Mouse (Mus musculus) kidney, embryonic 16.5 days (tissue): Measurements from ENCODE around the gene Tnik. TPM values are rescaled to one million over a fixed set of nuclear protein-coding genes. Genes with fewer than 3 reads are reported as not detected.

ENCODE experiments used
- ATAC-seq: fragments of 200-750 bp; cut with Nextera tagmentation; 2 replicates; pipeline ENCODE4 v1.8.0; 2017; ENCODE audit warnings: moderate TSS enrichment; ENCODE audit not compliant: low FRiP score, low TSS enrichment
- H3K27ac ChIP-seq: fragments of 300-500 bp; sonication (generic); 2 replicates; pipeline ENCODE4 v1.5.1; 2014; ENCODE audit warnings: low read length
- H3K27me3 ChIP-seq: fragments of 300-500 bp; sonication (generic); 2 replicates; pipeline ENCODE4 v1.6.1; 2014; ENCODE audit warnings: low read length, control low read depth, mixed read lengths; ENCODE audit not compliant: insufficient read depth
- H3K36me3 ChIP-seq: fragments of 300-500 bp; sonication (generic); 2 replicates; pipeline ENCODE4 v1.6.1; 2014; ENCODE audit warnings: low read length, control low read depth, mixed read lengths; ENCODE audit not compliant: insufficient read depth
- H3K4me1 ChIP-seq: fragments of 300-500 bp; sonication (generic); 2 replicates; pipeline ENCODE4 v1.6.1; 2014; ENCODE audit warnings: low read length, control low read depth, mixed read lengths; ENCODE audit not compliant: insufficient read depth
- H3K4me2 ChIP-seq: fragments of 300-500 bp; sonication (generic); replicated peaks from 2 replicates; pipeline ENCODE4 v1.6.1; 2014; ENCODE audit warnings: low read depth, low read length
- H3K4me3 ChIP-seq: fragments of 300-500 bp; sonication (generic); 2 replicates; pipeline ENCODE4 v1.5.1; 2014; ENCODE audit warnings: mild to moderate bottlenecking, low read length
- H3K9ac ChIP-seq: fragments of 300-500 bp; sonication (generic); replicated peaks from 2 replicates; pipeline ENCODE4 v1.6.1; 2014; ENCODE audit warnings: low read length
- H3K9me3 ChIP-seq: fragments of 300-500 bp; sonication (generic); 2 replicates; pipeline ENCODE4 v1.6.1; 2016; ENCODE audit warnings: low read length, control low read depth
- WGBS: fragments of 180-500 bp; shearing (Covaris S2); extraction: QIAGEN DNeasy Blood & Tissue Kit; methylation state at CpG from one replicate; pipeline ENCODE4 v1.1.7; 2014; 5-methylcytosine and 5-hydroxymethylcytosine counted together
- polyA plus RNA-seq: library from polyadenylated mRNA; unstranded; fragments of >200 nt; fragmentation: Nextera tagmentation; extraction: Ambion mirVana; gene quantifications from 2 replicates; pipeline ENCODE4 v1.2.1, GENCODE M21; 2015

Tnik gene
- polyA plus RNA-seq, 1 experiment from 2014 or later: 2.7 TPM

- Histone ChIP-seq H3K27ac (no peak overlapping the region), H3K9ac (no peak overlapping the region), H3K36me3 (no peaks in the 10 kb centered on the region), H3K4me1 (no peaks in the 10 kb centered on the region), H3K4me3 (no peak overlapping the region), H3K4me2 (no peak overlapping the region), H3K27me3 (no peaks in the 10 kb centered on the region), H3K9me3 (no peaks in the 10 kb centered on the region)
- no peak for ATAC-seq
- WGBS: 75% methylated on average over 5 of the region's 5 CpGs
These were observed 40.9 kb downstream of the Tnik start for GRCm38 (mm10) chr3:28303915-28304314.

DNA sequence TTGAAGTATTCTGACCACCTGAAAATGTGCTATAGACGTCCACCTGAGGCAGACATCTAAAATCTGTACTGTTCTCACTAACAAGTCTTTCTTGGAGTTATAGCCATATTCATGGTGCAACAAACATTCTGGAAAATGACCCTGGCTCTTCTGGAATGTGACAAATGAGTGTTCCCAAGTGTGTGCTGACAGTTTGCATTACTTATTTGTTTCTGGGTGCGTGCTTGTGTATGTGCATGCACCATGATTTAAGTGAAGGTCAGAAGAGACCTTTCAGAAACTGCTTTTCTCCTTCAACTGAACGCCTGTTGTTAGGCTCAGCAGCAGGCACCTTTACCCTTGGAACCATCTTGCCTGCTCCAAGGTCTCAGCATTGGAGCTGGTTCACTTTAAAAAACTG lies 43.8 kb downstream of the Tnik start:
- no peak overlapping the region for H3K4me2 ChIP-seq
- ATAC-seq: no peak
- H3K9me3 ChIP-seq: no peaks in the 10 kb centered on the region
- no peak overlapping the region for H3K9ac ChIP-seq
- no peak overlapping the region for H3K4me3 ChIP-seq
- H3K36me3 ChIP-seq: no peaks in the 10 kb centered on the region
- WGBS: 71% methylated on average over 3 of the region's 3 CpGs
- no peaks in the 10 kb centered on the region for H3K27me3 ChIP-seq
- H3K27ac ChIP-seq: no peak overlapping the region
- H3K4me1 ChIP-seq: no peaks in the 10 kb centered on the region

GRCm38 (mm10) chr3:28314438-28314837 lies 51.4 kb downstream of the Tnik start:
- Histone ChIP-seq H3K36me3 (no peaks in the 10 kb centered on the region), H3K4me1 (no peaks in the 10 kb centered on the region), H3K9me3 (no peaks in the 10 kb centered on the region), H3K9ac (no peak overlapping the region), H3K4me3 (no peak overlapping the region), H3K27ac (no peak overlapping the region), H3K4me2 (no peak overlapping the region), H3K27me3 (no peaks in the 10 kb centered on the region)
- no peak for ATAC-seq
- 89% methylated on average over 2 of the region's 2 CpGs for WGBS

- ATAC-seq: no peak
- no peaks in the 10 kb centered on the region for H3K36me3 ChIP-seq
- H3K4me3 ChIP-seq: no peak overlapping the region
- no peaks in the 10 kb centered on the region for H3K4me1 ChIP-seq
- 75% methylated on average over 1 of the region's 1 CpGs for WGBS
- H3K9ac ChIP-seq: no peak overlapping the region
- H3K4me2 ChIP-seq: no peak overlapping the region
- no peaks in the 10 kb centered on the region for H3K9me3 ChIP-seq
- no peak overlapping the region for H3K27ac ChIP-seq
- H3K27me3 ChIP-seq: no peaks in the 10 kb centered on the region
These were observed 54.3 kb downstream of the Tnik start for GRCm38 (mm10) chr3:28317339-28317738.

- Histone ChIP-seq H3K9me3 (no peaks in the 10 kb centered on the region), H3K4me3 (no peak overlapping the region), H3K9ac (no peak overlapping the region), H3K4me2 (no peak overlapping the region), H3K36me3 (no peaks in the 10 kb centered on the region), H3K27ac (no peak overlapping the region), H3K27me3 (no peaks in the 10 kb centered on the region), H3K4me1 (no peaks in the 10 kb centered on the region)
- ATAC-seq: no peak
- WGBS: 90% methylated on average over 8 of the region's 8 CpGs
These were observed 58.6 kb downstream of the Tnik start for GRCm38 (mm10) chr3:28321635-28322034.

DNA sequence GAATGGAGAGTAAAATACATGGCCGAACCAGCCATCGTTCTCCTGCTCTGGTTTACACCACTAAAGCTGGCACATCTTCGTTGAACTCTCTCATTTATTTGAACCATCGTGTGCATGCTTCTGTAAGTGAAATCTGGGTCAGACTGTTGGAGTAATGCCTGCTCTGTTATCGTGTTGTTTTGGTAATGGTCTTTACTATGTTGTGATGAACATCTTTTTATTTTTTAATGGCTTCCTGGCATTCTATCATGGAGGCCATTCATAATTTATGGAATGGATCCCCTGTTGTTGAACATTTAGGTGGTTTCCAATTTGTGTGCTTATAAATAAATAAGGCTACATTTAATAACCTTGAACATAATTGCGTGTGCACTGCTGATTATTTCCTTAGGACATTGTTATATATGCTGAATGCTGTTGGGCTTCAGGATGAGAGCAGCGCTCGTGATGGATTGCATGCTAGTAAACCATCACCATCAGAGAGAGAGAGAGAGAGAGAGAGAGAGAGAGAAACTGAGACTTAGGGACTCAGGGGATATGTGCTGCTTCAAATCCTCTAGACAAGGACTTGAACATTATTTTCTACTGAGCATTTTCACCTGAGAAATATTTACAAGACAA lies 62.7 kb downstream of the Tnik start:
- Histone ChIP-seq H3K27ac (no peak overlapping the region), H3K27me3 (no peaks in the 10 kb centered on the region), H3K4me3 (no peak overlapping the region), H3K36me3 (no peaks in the 10 kb centered on the region), H3K9me3 (no peaks in the 10 kb centered on the region), H3K9ac (no peak overlapping the region), H3K4me2 (no peak overlapping the region), H3K4me1 (no peaks in the 10 kb centered on the region)
- ATAC-seq: no peak
- WGBS: 92% methylated on average over 8 of the region's 8 CpGs

DNA sequence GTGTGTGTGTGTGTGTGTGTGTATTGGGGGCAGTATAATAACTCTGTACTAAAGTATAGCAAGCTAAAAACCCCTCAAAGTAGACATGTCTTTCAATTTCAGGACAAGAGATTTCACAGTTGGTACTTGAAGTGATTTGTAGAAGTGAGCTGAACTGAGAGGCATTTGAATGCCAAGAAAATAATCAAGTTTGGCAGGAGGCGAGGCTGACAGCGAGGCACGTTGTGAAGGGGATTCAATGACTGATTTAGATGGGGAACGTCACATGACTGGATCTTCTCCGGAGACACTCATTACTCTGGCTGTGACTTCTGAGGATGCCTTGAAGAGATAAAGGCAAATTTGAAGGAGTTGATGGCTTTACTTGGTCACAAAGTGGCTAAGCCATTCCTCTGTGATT lies 69.3 kb downstream of the Tnik start:
- Histone ChIP-seq H3K4me3 (no peak overlapping the region), H3K4me2 (no peak overlapping the region), H3K9me3 (no peaks in the 10 kb centered on the region), H3K27ac (no peak overlapping the region), H3K9ac (no peak overlapping the region), H3K36me3 (no peaks in the 10 kb centered on the region), H3K4me1 (no peaks in the 10 kb centered on the region), H3K27me3 (no peaks in the 10 kb centered on the region)
- WGBS: 74% methylated on average over 5 of the region's 5 CpGs
- ATAC-seq: no peak

DNA sequence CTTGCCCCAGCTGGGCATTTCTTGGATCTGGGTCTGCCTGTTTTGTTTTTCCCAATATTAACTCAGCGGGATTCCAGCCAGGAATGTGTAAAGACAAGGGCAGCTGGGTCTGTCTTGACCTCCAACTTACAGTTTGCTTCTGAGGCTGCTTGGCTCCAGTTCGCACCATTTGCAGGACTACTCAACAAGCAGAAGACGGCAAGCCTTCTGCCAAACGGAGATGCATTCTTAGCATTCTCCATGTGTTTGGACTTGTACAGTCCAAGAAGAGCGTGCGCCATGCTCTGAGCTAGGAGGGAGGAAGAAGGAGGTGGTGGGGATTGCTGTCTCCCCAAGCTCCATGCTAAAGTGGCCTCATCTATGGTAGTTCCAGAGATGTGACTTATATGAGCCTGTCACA lies 70.9 kb downstream of the Tnik start:
- 75% methylated on average over 6 of the region's 6 CpGs for WGBS
- H3K9me3 ChIP-seq: no peaks in the 10 kb centered on the region
- no peak for ATAC-seq
- no peak overlapping the region for H3K4me2 ChIP-seq
- no peak overlapping the region for H3K9ac ChIP-seq
- H3K36me3 ChIP-seq: no peaks in the 10 kb centered on the region
- no peak overlapping the region for H3K4me3 ChIP-seq
- no peaks in the 10 kb centered on the region for H3K27me3 ChIP-seq
- no peaks in the 10 kb centered on the region for H3K4me1 ChIP-seq
- no peak overlapping the region for H3K27ac ChIP-seq

DNA sequence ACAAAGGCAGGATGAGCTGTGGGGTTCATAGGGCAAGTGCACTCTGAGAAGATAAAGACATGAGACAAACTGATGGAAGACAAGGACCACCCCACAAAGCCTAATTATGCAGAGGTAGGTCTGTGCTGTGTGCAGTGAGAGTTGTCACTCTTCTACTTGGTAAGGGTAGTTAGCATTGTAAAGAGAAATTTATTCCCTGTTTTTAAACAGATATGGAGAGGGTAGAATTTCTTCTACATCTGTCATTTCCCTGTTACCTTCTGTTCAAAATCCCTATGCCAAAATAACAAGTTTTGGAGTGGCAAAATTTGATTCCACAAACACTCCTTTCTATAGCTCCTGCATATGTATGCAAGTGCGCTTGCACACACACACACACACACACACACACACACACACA lies 71.5 kb downstream of the Tnik start:
- WGBS: 96% methylated on average over 1 of the region's 1 CpGs
- Histone ChIP-seq H3K4me2 (no peak overlapping the region), H3K9ac (no peak overlapping the region), H3K27me3 (no peaks in the 10 kb centered on the region), H3K27ac (no peak overlapping the region), H3K4me1 (no peaks in the 10 kb centered on the region), H3K4me3 (no peak overlapping the region), H3K9me3 (no peaks in the 10 kb centered on the region), H3K36me3 (no peaks in the 10 kb centered on the region)
- ATAC-seq: no peak

DNA sequence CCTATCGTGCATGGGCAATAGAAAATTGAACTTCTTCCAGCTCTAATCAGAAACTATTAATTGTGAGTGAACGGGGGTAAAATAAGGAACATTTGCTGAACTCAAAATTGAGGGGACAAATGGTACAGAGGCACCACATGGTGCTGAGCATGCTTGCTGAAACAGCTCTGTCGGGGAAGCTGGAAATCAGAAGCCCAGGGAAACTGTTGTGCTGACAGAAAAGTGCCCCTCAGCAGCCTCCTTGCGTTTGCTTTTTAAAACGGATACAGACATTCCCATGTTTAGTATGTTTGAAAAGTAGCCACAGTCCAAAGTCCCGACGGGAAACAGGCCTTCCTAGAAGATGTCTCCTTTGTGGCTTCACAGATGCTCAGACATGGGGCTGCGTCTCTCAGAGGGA lies 77.1 kb downstream of the Tnik start:
- 55% methylated on average over 8 of the region's 8 CpGs for WGBS
- Histone ChIP-seq H3K4me2 (no peak overlapping the region), H3K9ac (no peak overlapping the region), H3K9me3 (no peaks in the 10 kb centered on the region), H3K27ac (no peak overlapping the region), H3K36me3 (no peaks in the 10 kb centered on the region), H3K4me3 (no peak overlapping the region), H3K27me3 (no peaks in the 10 kb centered on the region), H3K4me1 (no peaks in the 10 kb centered on the region)
- no peak for ATAC-seq
